10 mouse cellular contexts compared by ENCODE assay signal in the genomic region with DNA sequence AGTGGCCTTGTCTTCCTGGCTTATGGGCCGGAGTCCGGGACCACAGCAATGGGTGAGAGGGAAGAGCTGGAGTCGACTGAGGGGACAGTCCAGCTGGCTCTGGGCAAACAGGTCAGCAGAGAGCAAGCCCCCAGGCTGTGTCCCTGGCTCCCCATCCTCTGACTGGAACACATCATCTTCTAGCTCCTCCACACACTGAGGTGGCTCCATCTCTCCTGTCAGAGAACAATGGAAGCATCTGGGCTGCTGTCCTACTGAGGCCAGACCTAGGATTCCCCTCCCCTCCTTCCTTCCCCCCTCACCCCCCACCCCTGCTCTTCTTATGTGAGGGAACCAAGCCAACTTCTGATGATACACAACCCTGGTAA. TPM values are rescaled to one million over a fixed set of nuclear protein-coding genes. Genes with fewer than 3 reads are reported as not detected.
DNase-seq lines count a peak whose midpoint lies in the region; ATAC-seq and TF ChIP-seq lines count a peak whose summit lies in the region.
"Had no signal": no experiment of that assay in that cellular context is flagged by ENCODE, and none has a peak within 500 bp of the region (broad histone marks: within the 10 kb centered on the region; RNA-seq: fewer than 3 reads in every experiment).

No protein-coding gene starts in this region.

- peak overlapping the region; percentile 84 for H3K4me2 ChIP-seq in kidney, embryonic 15.5 days
- peak overlapping the region; percentile 90; the same call in 1 of the 2 replicates for H3K4me2 ChIP-seq in limb, embryonic 11.5 days (ENCODE audit: low read depth, severe bottlenecking)

- no peak for TF ChIP-seq CTCF in bone marrow, adult 2 months (IDR thresholded peaks at IDR 0.05; ENCODE audit: control insufficient read depth, insufficient read depth, low read length)

- H3K36me3 ChIP-seq in kidney, embryonic 15.5 days = 0 out of 2 replicates have a peak, but pooled peaks cover under 1% of the 10 kb centered on the region
- H3K36me3 ChIP-seq in limb, embryonic 11.5 days (ENCODE audit: control insufficient read depth, insufficient read depth, low read length) = no peaks in the 10 kb centered on the region

- H3K4me1 ChIP-seq in kidney, embryonic 15.5 days = peaks cover 79% of the 10 kb centered on the region
- peaks cover 12% of the 10 kb centered on the region for H3K4me1 ChIP-seq in bone marrow, adult 2 months (ENCODE audit: control insufficient read depth, insufficient read depth, low read length)
- H3K4me1 ChIP-seq in limb, embryonic 11.5 days (ENCODE audit: control insufficient read depth, insufficient read depth, low read length) = peaks cover 64% of the 10 kb centered on the region

- no peaks in the 10 kb centered on the region for H3K9me3 ChIP-seq in kidney, embryonic 15.5 days (replicated peaks)
- 0 out of 2 replicates have a peak, but pooled peaks cover under 1% of the 10 kb centered on the region for H3K9me3 ChIP-seq in limb, embryonic 11.5 days (ENCODE audit: control insufficient read depth, low read length)

- no peak for TF ChIP-seq POLR2A in bone marrow, adult 2 months (IDR thresholded peaks at IDR 0.05; ENCODE audit: borderline replicate concordance, control insufficient read depth, low read depth, low read length)

- no peak for ATAC-seq in cerebellum, adult (ENCODE audit: insufficient number of reproducible peaks, low FRiP score, low TSS enrichment)
- no peak for ATAC-seq in kidney, embryonic 15.5 days (replicated peaks; ENCODE audit: low FRiP score)
- ATAC-seq in limb, embryonic 11.5 days (ENCODE audit: insufficient number of reproducible peaks, low FRiP score, low TSS enrichment, low read depth) = no peak
- no peak for ATAC-seq in erythroid progenitor cell, adult 5-6 weeks (replicated peaks; ENCODE audit: low FRiP score, poor library complexity, severe bottlenecking)

- H3K27me3 ChIP-seq in kidney, embryonic 15.5 days = no peaks in the 10 kb centered on the region
- no peaks in the 10 kb centered on the region for H3K27me3 ChIP-seq in limb, embryonic 11.5 days (ENCODE audit: control insufficient read depth, insufficient read depth, low read length)

- WGBS in kidney, embryonic 15.5 days = 58% methylated on average over 3 of the region's 3 CpGs
- WGBS in bone marrow, adult 2 months = 41% methylated on average over 3 of the region's 3 CpGs
- WGBS in limb, embryonic 11.5 days = 49% methylated on average over 3 of the region's 3 CpGs

- 0 out of 2 replicates have a peak overlapping the region, but pooled peaks have one; percentile 45 for H3K9ac ChIP-seq in kidney, embryonic 15.5 days
- H3K9ac ChIP-seq in limb, embryonic 11.5 days (ENCODE audit: low read length) = no peak overlapping the region

- 0 out of 2 replicates have a peak overlapping the region, but pooled peaks have one; percentile 95 for H3K4me3 ChIP-seq in kidney, embryonic 15.5 days (replicated peaks)
- no peak overlapping the region for H3K4me3 ChIP-seq in bone marrow, adult 2 months (replicated peaks; ENCODE audit: control insufficient read depth, low read depth, low read length)
- no peak overlapping the region for H3K4me3 ChIP-seq in limb, embryonic 11.5 days (ENCODE audit: low read depth, low read length)
- H3K4me3 ChIP-seq: myocyte had no signal

- H3K27ac ChIP-seq in kidney, embryonic 15.5 days = peak overlapping the region; percentile 95
- H3K27ac ChIP-seq in bone marrow, adult 2 months (ENCODE audit: control insufficient read depth, insufficient read depth, low read depth, low read length, poor library complexity) = 0 out of 2 replicates have a peak overlapping the region, but pooled peaks have one; percentile 0
- H3K27ac ChIP-seq in limb, embryonic 11.5 days (replicated peaks; ENCODE audit: low read depth, low read length) = no peak overlapping the region

- DNase-seq in cerebellum, adult 9-11 months = peak; percentile 47
- no peak for DNase-seq in kidney, postnatal 4 days
- no peak for DNase-seq in limb, embryonic 11.5 days (ENCODE audit: low spot score)
- no peak for DNase-seq in spleen, adult 12 weeks (ENCODE audit: low spot score)
- DNase-seq: layer of hippocampus, adult 9-11 months had no signal

RNA-seq across cellular contexts. Expression of gene Bmf, which starts 2.7 kb away (rescaled TPM):
- 7.6 and 8.2 TPM in 2 replicates for polyA plus RNA-seq in kidney, embryonic 15.5 days (2015; fragmentation: Nextera tagmentation; extraction: Ambion mirVana)
- polyA plus RNA-seq in bone marrow, adult 2 months (2011; ENCODE audit: insufficient read depth, insufficient read length, low replicate concordance, missing spikeins) = 7.3 and 8.8 TPM in 2 replicates
- 3.8 and 7.5 TPM in 2 replicates for polyA plus RNA-seq in limb, embryonic 11.5 days (2014; fragmentation: Nextera tagmentation; extraction: Ambion mirVana)
- 2.1 and 3.2 TPM in 2 replicates for total RNA-seq in erythroid progenitor cell, adult 5-6 weeks (2015; ENCODE audit: low replicate concordance)
- 1.0 and 5.9 TPM in 2 replicates for total RNA-seq in erythroid progenitor cell, adult 5-6 weeks (2017; ENCODE audit: low replicate concordance)

RNA-seq across cellular contexts. Expression of gene Bub1b, which starts 51.2 kb away (rescaled TPM):
- 98.5 and 103 TPM in 2 replicates for polyA plus RNA-seq in kidney, embryonic 15.5 days (2015; fragmentation: Nextera tagmentation; extraction: Ambion mirVana)
- 35.3 and 44.1 TPM in 2 replicates for polyA plus RNA-seq in bone marrow, adult 2 months (2011; ENCODE audit: insufficient read depth, insufficient read length, low replicate concordance, missing spikeins)
- polyA plus RNA-seq in limb, embryonic 11.5 days (2014; fragmentation: Nextera tagmentation; extraction: Ambion mirVana) = 145 and 155 TPM in 2 replicates
- 118 and 120 TPM in 2 replicates for total RNA-seq in erythroid progenitor cell, adult 5-6 weeks (2015; ENCODE audit: low replicate concordance)
- total RNA-seq in erythroid progenitor cell, adult 5-6 weeks (2017; ENCODE audit: low replicate concordance) = 270 and 278 TPM in 2 replicates
